Mouse (Mus musculus) stomach, embryonic 15.5 days (tissue): ENCODE measurements around the gene Slc1a2. TPM values are rescaled to one million over a fixed set of nuclear protein-coding genes. Genes with fewer than 3 reads are reported as not detected.

Experiments
- ATAC-seq: fragments of 200-750 bp; cut with Nextera tagmentation; 2 replicates; pipeline ENCODE4 v1.8.0; 2017; ENCODE audit warnings: low read depth, moderate number of reproducible peaks, moderate TSS enrichment; ENCODE audit not compliant: insufficient read depth, low FRiP score
- H3K27ac ChIP-seq: fragments of 300-500 bp; sonication (generic); 2 replicates; pipeline ENCODE4 v1.5.1; 2015; ENCODE audit warnings: mild to moderate bottlenecking, inconsistent platforms
- H3K27me3 ChIP-seq: fragments of 300-500 bp; sonication (generic); replicated peaks from 2 replicates; pipeline ENCODE4 v1.6.1; 2015; ENCODE audit warnings: inconsistent platforms
- H3K36me3 ChIP-seq: fragments of 300-500 bp; sonication (generic); 2 replicates; pipeline ENCODE4 v1.6.1; 2015; ENCODE audit warnings: inconsistent platforms
- H3K4me1 ChIP-seq: fragments of 300-500 bp; sonication (generic); 2 replicates; pipeline ENCODE4 v1.6.1; 2015; ENCODE audit warnings: inconsistent platforms
- H3K4me2 ChIP-seq: fragments of 300-500 bp; sonication (generic); 2 replicates; pipeline ENCODE4 v1.6.1; 2015; ENCODE audit warnings: mild to moderate bottlenecking, inconsistent platforms
- H3K4me3 ChIP-seq: fragments of 300-500 bp; sonication (generic); replicated peaks from 2 replicates; pipeline ENCODE4 v1.5.1; 2015; ENCODE audit warnings: inconsistent platforms
- H3K9ac ChIP-seq: fragments of 300-500 bp; sonication (generic); 2 replicates; pipeline ENCODE4 v1.6.1; 2015; ENCODE audit warnings: inconsistent platforms
- H3K9me3 ChIP-seq: fragments of 300-500 bp; sonication (generic); 2 replicates; pipeline ENCODE4 v1.6.1; 2016; ENCODE audit warnings: inconsistent platforms
- WGBS: fragments of 180-500 bp; shearing (Covaris S2); methylation state at CpG from one replicate; pipeline ENCODE4 v1.1.7; 2015; 5-methylcytosine and 5-hydroxymethylcytosine counted together
- polyA plus RNA-seq: library from polyadenylated mRNA; unstranded; fragments of >200 nt; fragmentation: Nextera tagmentation; extraction: Ambion mirVana; gene quantifications from 2 replicates; pipeline ENCODE4 v1.2.1, GENCODE M21; 2015

The Slc1a2 gene
- 0.36 and 0.95 TPM in 2 replicates for polyA plus RNA-seq

GRCm38 (mm10) chr2:102658163-102658660 lies at the start of gene Slc1a2:
Gene Slc1a2 (plus strand): TSS chr2:102658659.
- H3K9me3 ChIP-seq, result no peaks in the 10 kb centered on the region
- no peaks in the 10 kb centered on the region for H3K36me3 ChIP-seq
- H3K27ac ChIP-seq, result no peak within 1 kb of the TSS
- under 1% methylated on average over 20 of the region's 20 CpGs for WGBS
- peak within 1 kb of the TSS; percentile 5; the same call in 1 of the 2 replicates for H3K9ac ChIP-seq
- peak within 1 kb of the TSS; percentile 59 for H3K4me3 ChIP-seq
- peak within 1 kb of the TSS; percentile 99 for H3K4me2 ChIP-seq
- ATAC-seq, result peak; percentile 18; the same call in 1 of the 2 replicates
- peaks cover 10% of the 10 kb centered on the region; the same call in 1 of the 2 replicates for H3K4me1 ChIP-seq
- H3K27me3 ChIP-seq, result peaks cover 39% of the 10 kb centered on the region

- Histone ChIP-seq H3K9me3 (no peaks in the 10 kb centered on the region), H3K36me3 (no peaks in the 10 kb centered on the region), H3K27me3 (no peaks in the 10 kb centered on the region), H3K4me2 (no peak overlapping the region), H3K4me1 (no peaks in the 10 kb centered on the region), H3K27ac (no peak overlapping the region), H3K9ac (no peak overlapping the region), H3K4me3 (no peak overlapping the region)
- no peak for ATAC-seq
- 90% methylated on average over 4 of the region's 4 CpGs for WGBS
Observed at GRCm38 (mm10) chr2:102610485-102610884, 48.0 kb upstream of the Slc1a2 start.

GRCm38 (mm10) chr2:102616637-102617036 lies 41.8 kb upstream of the Slc1a2 start:
- Histone ChIP-seq H3K9ac (no peak overlapping the region), H3K9me3 (no peaks in the 10 kb centered on the region), H3K4me2 (no peak overlapping the region), H3K4me1 (no peaks in the 10 kb centered on the region), H3K4me3 (no peak overlapping the region), H3K27me3 (no peaks in the 10 kb centered on the region), H3K36me3 (no peaks in the 10 kb centered on the region), H3K27ac (no peak overlapping the region)
- 68% methylated on average over 2 of the region's 2 CpGs for WGBS
- ATAC-seq, result no peak

- no peak for ATAC-seq
- 84% methylated on average over 12 of the region's 12 CpGs for WGBS
- H3K9ac ChIP-seq, result no peak overlapping the region
- no peaks in the 10 kb centered on the region for H3K36me3 ChIP-seq
- no peak overlapping the region for H3K4me2 ChIP-seq
- no peaks in the 10 kb centered on the region for H3K27me3 ChIP-seq
- no peak overlapping the region for H3K27ac ChIP-seq
- no peaks in the 10 kb centered on the region for H3K4me1 ChIP-seq
- H3K9me3 ChIP-seq, result no peaks in the 10 kb centered on the region
- no peak overlapping the region for H3K4me3 ChIP-seq
Observed at GRCm38 (mm10) chr2:102620744-102621429, 37.6 kb upstream of the Slc1a2 start.

- no peak overlapping the region for H3K4me3 ChIP-seq
- no peaks in the 10 kb centered on the region for H3K27me3 ChIP-seq
- H3K36me3 ChIP-seq, result no peaks in the 10 kb centered on the region
- no peaks in the 10 kb centered on the region for H3K9me3 ChIP-seq
- no peaks in the 10 kb centered on the region for H3K4me1 ChIP-seq
- no peak overlapping the region for H3K27ac ChIP-seq
- no peak overlapping the region for H3K4me2 ChIP-seq
- no peak for ATAC-seq
- WGBS, result 81% methylated on average over 5 of the region's 5 CpGs
- no peak overlapping the region for H3K9ac ChIP-seq
Observed at GRCm38 (mm10) chr2:102622176-102622575, 36.3 kb upstream of the Slc1a2 start.

- Histone ChIP-seq H3K27ac (no peak overlapping the region), H3K4me1 (no peaks in the 10 kb centered on the region), H3K36me3 (no peaks in the 10 kb centered on the region), H3K4me2 (no peak overlapping the region), H3K9ac (no peak overlapping the region), H3K4me3 (no peak overlapping the region), H3K9me3 (no peaks in the 10 kb centered on the region), H3K27me3 (no peaks in the 10 kb centered on the region)
- no peak for ATAC-seq
Observed at GRCm38 (mm10) chr2:102622943-102623342, 35.5 kb upstream of the Slc1a2 start.

- no peaks in the 10 kb centered on the region for H3K4me1 ChIP-seq
- no peak overlapping the region for H3K4me3 ChIP-seq
- H3K27ac ChIP-seq, result no peak overlapping the region
- ATAC-seq, result no peak
- WGBS, result 97% methylated on average over 1 of the region's 1 CpGs
- H3K27me3 ChIP-seq, result no peaks in the 10 kb centered on the region
- H3K36me3 ChIP-seq, result no peaks in the 10 kb centered on the region
- H3K4me2 ChIP-seq, result no peak overlapping the region
- no peaks in the 10 kb centered on the region for H3K9me3 ChIP-seq
- H3K9ac ChIP-seq, result no peak overlapping the region
Observed at GRCm38 (mm10) chr2:102624538-102624937, 33.9 kb upstream of the Slc1a2 start.

- Histone ChIP-seq H3K9ac (no peak overlapping the region), H3K27me3 (no peaks in the 10 kb centered on the region), H3K4me3 (no peak overlapping the region), H3K4me1 (no peaks in the 10 kb centered on the region), H3K4me2 (no peak overlapping the region), H3K9me3 (no peaks in the 10 kb centered on the region), H3K27ac (no peak overlapping the region), H3K36me3 (no peaks in the 10 kb centered on the region)
- no peak for ATAC-seq
- 89% methylated on average over 4 of the region's 4 CpGs for WGBS
Observed at GRCm38 (mm10) chr2:102632361-102632760, 26.1 kb upstream of the Slc1a2 start.

- no peak overlapping the region for H3K9ac ChIP-seq
- 81% methylated on average over 1 of the region's 1 CpGs for WGBS
- H3K36me3 ChIP-seq, result no peaks in the 10 kb centered on the region
- no peaks in the 10 kb centered on the region for H3K9me3 ChIP-seq
- no peak overlapping the region for H3K4me3 ChIP-seq
- ATAC-seq, result no peak
- no peaks in the 10 kb centered on the region for H3K4me1 ChIP-seq
- no peak overlapping the region for H3K4me2 ChIP-seq
- no peaks in the 10 kb centered on the region for H3K27me3 ChIP-seq
- no peak overlapping the region for H3K27ac ChIP-seq
Observed at GRCm38 (mm10) chr2:102634010-102634409, 24.4 kb upstream of the Slc1a2 start.

- ATAC-seq, result no peak
- no peak overlapping the region for H3K4me3 ChIP-seq
- 77% methylated on average over 3 of the region's 3 CpGs for whole genome bisulfite sequencing
- no peaks in the 10 kb centered on the region for H3K27me3 ChIP-seq
- H3K4me2 ChIP-seq, result no peak overlapping the region
- H3K36me3 ChIP-seq, result no peaks in the 10 kb centered on the region
- H3K9me3 ChIP-seq, result no peaks in the 10 kb centered on the region
- no peaks in the 10 kb centered on the region for H3K4me1 ChIP-seq
- H3K27ac ChIP-seq, result no peak overlapping the region
- no peak overlapping the region for H3K9ac ChIP-seq
Observed at GRCm38 (mm10) chr2:102635523-102636060, 22.9 kb upstream of the Slc1a2 start.

- no peak overlapping the region for H3K4me3 ChIP-seq
- H3K9ac ChIP-seq, result no peak overlapping the region
- H3K36me3 ChIP-seq, result no peaks in the 10 kb centered on the region
- no peak overlapping the region for H3K4me2 ChIP-seq
- no peaks in the 10 kb centered on the region for H3K27me3 ChIP-seq
- 87% methylated on average over 7 of the region's 7 CpGs for WGBS
- no peak for ATAC-seq
- H3K27ac ChIP-seq, result no peak overlapping the region
- H3K9me3 ChIP-seq, result no peaks in the 10 kb centered on the region
- H3K4me1 ChIP-seq, result no peaks in the 10 kb centered on the region
Observed at GRCm38 (mm10) chr2:102636116-102636600, 22.3 kb upstream of the Slc1a2 start.

GRCm38 (mm10) chr2:102638140-102638539 lies 20.3 kb upstream of the Slc1a2 start:
- Histone ChIP-seq H3K9ac (no peak overlapping the region), H3K4me2 (no peak overlapping the region), H3K36me3 (no peaks in the 10 kb centered on the region), H3K4me1 (no peaks in the 10 kb centered on the region), H3K27me3 (no peaks in the 10 kb centered on the region), H3K9me3 (no peaks in the 10 kb centered on the region), H3K4me3 (no peak overlapping the region), H3K27ac (no peak overlapping the region)
- whole genome bisulfite sequencing, result 64% methylated on average over 5 of the region's 5 CpGs
- ATAC-seq, result no peak
